Mouse (Mus musculus) mesoderm, embryonic 11.5 days (tissue): Measurements from ENCODE around the gene Kctd7.

ENCODE experiments used
- DNase-seq: peaks from one replicate; pipeline ENCODE4 v3.0.0-alpha.2; 2012; ENCODE audit warnings: low read depth, low spot score

Gene Kctd7

DNA sequence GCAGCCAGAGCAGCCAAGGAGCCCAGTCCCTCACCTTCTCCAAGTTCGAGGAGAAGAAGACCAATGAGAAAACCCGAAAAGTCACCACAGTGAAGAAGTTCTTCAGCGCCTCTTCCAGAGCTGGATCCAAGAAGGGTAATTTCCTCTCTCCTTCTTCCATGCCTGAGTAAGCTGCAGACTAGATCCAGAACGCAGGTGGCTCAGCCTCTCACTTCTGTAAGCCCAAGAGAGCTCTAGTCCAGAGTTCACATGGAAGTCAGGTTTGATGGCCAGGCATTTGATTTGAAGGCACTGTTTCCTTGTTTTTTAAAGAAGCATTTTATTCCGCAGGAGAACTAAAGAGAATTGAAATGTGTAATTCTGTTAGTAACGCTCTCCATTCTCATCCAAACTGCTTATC lies 46.2 kb downstream of the Kctd7 start:
- no peak for DNase-seq

- no peak for DNase-seq
Measured at GRCm38 (mm10) chr5:130191865-130192264, 47.2 kb downstream of the Kctd7 start.

GRCm38 (mm10) chr5:130192356-130192944 lies 47.8 kb downstream of the Kctd7 start:
- DNase-seq = no peak

DNA sequence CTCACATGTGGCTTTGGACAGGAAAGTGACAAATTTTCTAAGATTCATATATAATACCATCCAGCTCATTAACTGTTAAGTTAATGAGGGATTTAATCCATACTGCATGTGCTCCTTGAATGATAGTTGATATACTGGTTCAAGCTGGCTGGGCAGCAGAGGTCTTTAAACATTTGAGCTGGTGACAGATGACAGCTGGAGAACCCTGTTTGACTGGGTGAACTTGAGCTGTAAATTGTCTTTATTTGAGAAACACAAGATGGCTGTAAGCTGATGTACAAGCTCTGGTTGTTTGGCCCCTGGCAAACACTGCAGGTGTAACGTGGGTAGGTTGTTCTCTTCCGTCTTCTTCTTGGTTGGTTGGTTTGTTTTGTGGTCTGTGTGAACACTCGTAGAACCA lies 49.1 kb downstream of the Kctd7 start:
- DNase-seq = no peak

GRCm38 (mm10) chr5:130196307-130196706 lies 51.6 kb downstream of the Kctd7 start:
- no peak for DNase-seq

DNA sequence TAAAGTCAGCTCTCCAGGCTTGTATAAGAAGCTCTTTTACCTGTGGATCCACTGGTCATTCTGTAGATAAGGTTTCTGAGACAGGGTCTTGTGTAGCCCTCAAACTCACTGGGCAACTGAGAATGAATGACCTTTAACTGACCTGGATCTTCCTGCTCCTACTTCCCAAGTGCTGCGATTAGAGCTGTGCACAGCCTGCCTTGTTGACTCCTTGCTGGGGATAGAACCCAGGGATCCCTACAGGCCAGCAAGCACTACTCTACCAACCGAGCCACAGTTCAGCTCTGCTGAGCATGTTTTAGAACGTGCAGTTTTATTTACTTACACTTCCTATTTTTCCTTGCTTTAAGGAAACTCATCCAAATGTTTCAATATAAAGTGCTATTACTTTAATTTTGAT lies 52.8 kb downstream of the Kctd7 start:
- no peak for DNase-seq

- no peak for DNase-seq
Measured at GRCm38 (mm10) chr5:130197981-130198380, 53.3 kb downstream of the Kctd7 start.

- DNase-seq = no peak
Measured at GRCm38 (mm10) chr5:130200233-130201029, 55.8 kb downstream of the Kctd7 start.

- no peak for DNase-seq
Measured at GRCm38 (mm10) chr5:130203948-130204347, 59.3 kb downstream of the Kctd7 start.

GRCm38 (mm10) chr5:130204560-130204959 lies 59.9 kb downstream of the Kctd7 start:
- DNase-seq = no peak
